Mouse (Mus musculus) adipocyte (in vitro differentiated cells): ENCODE data around the gene Itm2c.

Experiments used
- DNase-seq: peaks from one replicate; pipeline ENCODE4 v3.0.0-alpha.2; 2016; ENCODE audit warnings: low spot score

The Itm2c gene

DNA sequence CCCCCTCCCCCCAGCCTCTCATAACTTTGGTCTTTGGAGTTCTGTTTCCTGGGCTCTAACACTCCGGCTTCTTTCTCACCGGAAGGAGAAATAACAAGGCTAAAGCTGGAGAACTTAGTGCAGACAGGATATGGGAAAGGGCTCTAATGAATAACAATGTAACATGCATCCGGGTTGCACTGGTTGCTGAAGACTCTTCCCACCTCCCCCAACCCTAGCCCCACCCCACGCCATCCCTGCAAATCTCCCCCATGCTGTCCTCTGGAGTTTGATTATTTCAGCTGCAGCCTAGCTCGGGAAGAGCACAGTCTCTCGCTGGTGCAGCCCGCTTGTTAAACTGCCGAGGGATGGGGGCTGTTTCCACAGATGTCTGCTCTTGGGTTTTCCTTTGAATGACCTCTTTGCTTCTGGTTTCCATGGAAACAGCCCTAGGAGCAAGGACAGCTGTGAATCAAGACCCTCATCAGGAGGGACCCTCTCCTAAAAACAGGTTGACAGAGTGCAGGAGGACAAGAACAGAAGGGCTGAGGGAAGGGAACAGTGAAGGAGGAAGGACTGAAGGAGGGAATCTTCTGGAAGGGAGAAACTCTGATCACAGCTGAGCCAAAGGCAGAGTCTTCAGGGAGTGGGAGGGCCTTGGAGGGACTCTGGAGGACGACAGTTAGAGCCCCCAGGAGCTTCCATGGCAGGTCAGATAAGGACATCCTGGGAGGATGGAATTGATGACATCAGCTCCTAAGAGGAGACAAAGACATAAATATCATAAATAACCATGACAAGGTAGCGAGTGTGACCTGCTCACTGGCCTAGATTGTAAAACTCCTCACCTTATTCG, 39.8 kb downstream of the Itm2c start:
- no peak for DNase-seq

GRCm38 (mm10) chr1:85934560-85934959, 40.5 kb downstream of the Itm2c start:
- DNase-seq: no peak

GRCm38 (mm10) chr1:85935148-85935852, 41.2 kb downstream of the Itm2c start:
- peak; percentile 54 for DNase-seq

- no peak for DNase-seq
Observed at GRCm38 (mm10) chr1:85936265-85936664, 42.2 kb downstream of the Itm2c start.

- no peak for DNase-seq
Observed at GRCm38 (mm10) chr1:85937323-85937722, 43.2 kb downstream of the Itm2c start.

- no peak for DNase-seq
Observed at GRCm38 (mm10) chr1:85942318-85942717, 48.2 kb downstream of the Itm2c start.

DNA sequence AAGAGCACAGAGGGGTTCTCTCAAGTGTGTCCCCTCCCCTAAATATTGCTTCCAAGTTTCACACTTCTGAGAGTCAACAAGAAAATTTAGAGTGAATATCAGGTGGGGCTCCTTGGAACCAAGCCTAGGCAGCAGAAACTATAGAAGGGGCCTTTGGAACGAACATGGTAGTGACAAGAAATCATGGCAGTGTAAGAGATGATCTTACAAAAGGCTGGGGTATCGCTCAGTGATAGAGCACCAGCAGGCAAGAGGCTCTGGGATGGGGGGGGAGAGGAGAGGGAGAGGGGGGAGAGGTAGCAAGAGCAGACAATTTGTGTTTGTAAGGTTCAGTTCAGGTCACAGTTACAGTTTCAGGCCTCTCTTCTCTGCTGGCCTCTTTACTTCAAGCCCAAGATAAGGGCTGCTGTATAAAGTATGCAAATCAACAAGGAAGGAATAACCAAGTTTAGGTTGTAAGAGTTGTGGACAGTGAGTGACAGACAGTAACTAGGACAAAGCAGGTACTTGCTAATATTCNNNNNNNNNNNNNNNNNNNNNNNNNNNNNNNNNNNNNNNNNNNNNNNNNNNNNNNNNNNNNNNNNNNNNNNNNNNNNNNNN, 55.1 kb downstream of the Itm2c start:
- no peak for DNase-seq

GRCm38 (mm10) chr1:85955150-85955549, 61.1 kb downstream of the Itm2c start:
- DNase-seq: no peak

DNA sequence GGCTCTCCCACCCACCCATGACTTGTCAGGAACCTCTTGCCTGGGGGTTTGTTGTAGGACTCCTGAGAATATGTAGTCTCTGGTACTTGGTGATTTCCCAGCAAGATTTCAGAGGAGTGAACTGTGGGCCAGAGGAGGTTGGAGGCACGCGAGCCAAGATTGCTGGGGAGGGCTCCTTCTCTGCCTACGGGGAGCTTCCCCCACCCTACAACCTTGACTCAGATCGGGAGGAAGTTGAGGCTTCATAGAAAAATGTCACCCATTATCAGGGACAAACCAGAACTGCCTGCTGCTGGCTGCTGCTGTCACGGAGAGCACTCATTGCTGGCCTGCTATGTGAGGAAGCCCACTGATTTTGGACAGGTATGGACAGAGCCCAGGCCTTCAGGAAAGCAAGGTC, 63.2 kb downstream of the Itm2c start:
- no peak for DNase-seq

DNA sequence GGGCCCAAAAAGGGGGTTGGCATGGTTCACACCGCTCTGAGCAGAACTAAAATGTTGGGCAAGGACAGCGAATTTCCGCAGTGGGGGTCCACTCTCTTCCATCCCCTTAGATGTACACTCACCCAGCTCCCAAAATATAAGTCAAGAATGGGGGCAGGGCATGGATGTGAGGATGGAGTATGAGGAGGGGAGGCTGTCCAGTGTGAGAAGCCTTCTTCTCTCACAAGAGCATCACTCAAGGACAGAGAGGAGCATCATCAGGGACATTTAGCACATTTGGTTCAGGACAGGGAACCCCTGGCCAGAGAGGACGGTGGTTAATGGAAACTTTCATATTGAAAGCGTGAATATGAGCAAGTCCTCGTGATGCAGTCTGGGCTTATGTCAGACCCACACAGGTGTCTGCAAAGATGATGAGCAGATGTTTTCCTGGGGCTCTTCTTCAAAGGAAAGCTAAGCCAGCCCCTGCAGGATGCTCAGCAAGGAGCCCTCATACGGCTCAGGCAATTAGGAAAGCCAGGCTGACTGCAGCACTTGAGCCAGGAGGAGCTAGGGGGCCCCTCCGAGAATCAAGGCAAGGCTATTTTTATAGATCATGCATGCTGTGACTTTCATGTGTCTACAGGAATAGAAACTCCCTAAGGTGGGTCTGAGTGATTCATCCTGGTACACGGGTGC, 64.0 kb downstream of the Itm2c start:
- no peak for DNase-seq
